Mouse (Mus musculus): ENCODE results near the gene Obox8. TPM values are rescaled to one million over a fixed set of nuclear protein-coding genes. Genes with fewer than 3 reads are reported as not detected.

The Obox8 gene
- not detected in 2 replicates for polyA plus RNA-seq (2015; fragmentation: Nextera tagmentation; extraction: Ambion mirVana)

GRCm38 (mm10) chr7:14333457-14333856 lies at the start of gene Obox8:
Gene Obox8 (minus strand): TSS chr7:14333557.
- H3K9ac ChIP-seq (ENCODE audit: low read depth, low read length), result no peak within 1 kb of the TSS
- no peaks in the 10 kb centered on the region for H3K27me3 ChIP-seq (replicated peaks; ENCODE audit: control insufficient read depth, insufficient read depth, low read length)
- 90% methylated on average over 2 of the region's 2 CpGs for WGBS
- H3K36me3 ChIP-seq (ENCODE audit: control insufficient read depth, insufficient read depth, low read length), result no peaks in the 10 kb centered on the region
- ATAC-seq, result no peak
- H3K27ac ChIP-seq (ENCODE audit: low read length), result no peak within 1 kb of the TSS
- no peak within 1 kb of the TSS for H3K4me2 ChIP-seq (ENCODE audit: low read depth, low read length)
- H3K4me3 ChIP-seq (ENCODE audit: low read length), result no peak within 1 kb of the TSS
- 0 out of 2 replicates have a peak, but pooled peaks cover 10% of the 10 kb centered on the region for H3K9me3 ChIP-seq (ENCODE audit: control insufficient read depth, low read length)
- H3K4me1 ChIP-seq (ENCODE audit: control insufficient read depth, insufficient read depth, low read length), result no peaks in the 10 kb centered on the region

DNA sequence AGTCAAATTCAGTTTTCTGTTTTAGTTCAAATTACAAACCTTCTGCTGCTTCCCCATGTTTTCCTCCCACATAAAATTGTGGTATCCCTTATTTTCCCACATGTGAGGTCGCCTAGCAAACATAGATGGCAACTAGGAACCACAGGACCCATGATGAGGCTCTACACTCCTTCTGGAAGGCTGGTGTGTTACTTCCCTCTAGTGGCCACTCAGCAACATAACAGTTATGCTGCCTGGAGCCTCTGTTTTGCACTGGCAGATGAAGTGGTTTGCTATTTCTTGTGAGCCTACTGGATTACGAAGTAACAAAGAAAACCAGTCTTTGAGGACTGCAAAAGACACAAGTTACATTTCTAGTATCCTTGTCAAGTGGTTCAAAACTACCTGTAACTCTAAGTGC lies 16.1 kb downstream of the Obox8 start:
- no peaks in the 10 kb centered on the region for H3K4me1 ChIP-seq (ENCODE audit: control insufficient read depth, insufficient read depth, low read length)
- no peak overlapping the region for H3K4me2 ChIP-seq (ENCODE audit: low read depth, low read length)
- no peak for ATAC-seq
- no peak overlapping the region for H3K9ac ChIP-seq (ENCODE audit: low read depth, low read length)
- H3K27me3 ChIP-seq (replicated peaks; ENCODE audit: control insufficient read depth, insufficient read depth, low read length), result no peaks in the 10 kb centered on the region
- WGBS, result 29% methylated on average over 2 of the region's 2 CpGs
- H3K9me3 ChIP-seq (ENCODE audit: control insufficient read depth, low read length), result no peaks in the 10 kb centered on the region; the same call in 1 of the 2 replicates
- no peak overlapping the region for H3K4me3 ChIP-seq (ENCODE audit: low read length)
- no peak overlapping the region for H3K27ac ChIP-seq (ENCODE audit: low read length)
- no peaks in the 10 kb centered on the region for H3K36me3 ChIP-seq (ENCODE audit: control insufficient read depth, insufficient read depth, low read length)

GRCm38 (mm10) chr7:14308671-14309070 lies 24.7 kb downstream of the Obox8 start:
- Histone ChIP-seq H3K36me3 (ENCODE audit: control insufficient read depth, insufficient read depth, low read length) (no peaks in the 10 kb centered on the region), H3K9me3 (ENCODE audit: control insufficient read depth, low read length) (no peaks in the 10 kb centered on the region; the same call in 1 of the 2 replicates), H3K27ac (ENCODE audit: low read length) (no peak overlapping the region), H3K4me3 (ENCODE audit: low read length) (no peak overlapping the region), H3K4me2 (ENCODE audit: low read depth, low read length) (no peak overlapping the region), H3K4me1 (ENCODE audit: control insufficient read depth, insufficient read depth, low read length) (no peaks in the 10 kb centered on the region), H3K9ac (ENCODE audit: low read depth, low read length) (no peak overlapping the region), H3K27me3 (replicated peaks; ENCODE audit: control insufficient read depth, insufficient read depth, low read length) (no peaks in the 10 kb centered on the region)
- 59% methylated on average over 3 of the region's 3 CpGs for WGBS
- no peak for ATAC-seq

GRCm38 (mm10) chr7:14307571-14307970 lies 25.8 kb downstream of the Obox8 start:
- no peak overlapping the region for H3K27ac ChIP-seq (ENCODE audit: low read length)
- no peaks in the 10 kb centered on the region for H3K4me1 ChIP-seq (ENCODE audit: control insufficient read depth, insufficient read depth, low read length)
- H3K9me3 ChIP-seq (ENCODE audit: control insufficient read depth, low read length), result no peaks in the 10 kb centered on the region; the same call in 1 of the 2 replicates
- H3K4me3 ChIP-seq (ENCODE audit: low read length), result no peak overlapping the region
- H3K27me3 ChIP-seq (replicated peaks; ENCODE audit: control insufficient read depth, insufficient read depth, low read length), result no peaks in the 10 kb centered on the region
- no peak overlapping the region for H3K4me2 ChIP-seq (ENCODE audit: low read depth, low read length)
- H3K9ac ChIP-seq (ENCODE audit: low read depth, low read length), result no peak overlapping the region
- no peak for ATAC-seq
- no peaks in the 10 kb centered on the region for H3K36me3 ChIP-seq (ENCODE audit: control insufficient read depth, insufficient read depth, low read length)
- WGBS, result 74% methylated on average over 6 of the region's 6 CpGs

Other genes with a start within 250 kb of the Obox8 start
- not detected in 2 replicates for gene Sult2a3, start 210.5 kb downstream of the Obox8 start, polyA plus RNA-seq (2015; fragmentation: Nextera tagmentation; extraction: Ambion mirVana)
- gene Sult2a6, start 78.7 kb downstream of the Obox8 start, polyA plus RNA-seq (2015; fragmentation: Nextera tagmentation; extraction: Ambion mirVana), result not detected in 2 replicates
- 0.09 TPM in 1 of 2 replicates, not detected in the other for gene Sult2a8, start 113.2 kb upstream of the Obox8 start, polyA plus RNA-seq (2015; fragmentation: Nextera tagmentation; extraction: Ambion mirVana)
- not detected in 2 replicates for gene Sult2a7, start 160.7 kb upstream of the Obox8 start, polyA plus RNA-seq (2015; fragmentation: Nextera tagmentation; extraction: Ambion mirVana)
- 0.05 and 0.17 TPM in 2 replicates for gene Vmn1r90, start 229.9 kb upstream of the Obox8 start, polyA plus RNA-seq (2015; fragmentation: Nextera tagmentation; extraction: Ambion mirVana)